Mouse (Mus musculus): ENCODE measurements around the gene Incenp. TPM values are rescaled to one million over a fixed set of nuclear protein-coding genes. Genes with fewer than 3 reads are reported as not detected.

Incenp gene
- polyA plus RNA-seq, 1 experiment from 2014 or later = 23.8 TPM

DNA sequence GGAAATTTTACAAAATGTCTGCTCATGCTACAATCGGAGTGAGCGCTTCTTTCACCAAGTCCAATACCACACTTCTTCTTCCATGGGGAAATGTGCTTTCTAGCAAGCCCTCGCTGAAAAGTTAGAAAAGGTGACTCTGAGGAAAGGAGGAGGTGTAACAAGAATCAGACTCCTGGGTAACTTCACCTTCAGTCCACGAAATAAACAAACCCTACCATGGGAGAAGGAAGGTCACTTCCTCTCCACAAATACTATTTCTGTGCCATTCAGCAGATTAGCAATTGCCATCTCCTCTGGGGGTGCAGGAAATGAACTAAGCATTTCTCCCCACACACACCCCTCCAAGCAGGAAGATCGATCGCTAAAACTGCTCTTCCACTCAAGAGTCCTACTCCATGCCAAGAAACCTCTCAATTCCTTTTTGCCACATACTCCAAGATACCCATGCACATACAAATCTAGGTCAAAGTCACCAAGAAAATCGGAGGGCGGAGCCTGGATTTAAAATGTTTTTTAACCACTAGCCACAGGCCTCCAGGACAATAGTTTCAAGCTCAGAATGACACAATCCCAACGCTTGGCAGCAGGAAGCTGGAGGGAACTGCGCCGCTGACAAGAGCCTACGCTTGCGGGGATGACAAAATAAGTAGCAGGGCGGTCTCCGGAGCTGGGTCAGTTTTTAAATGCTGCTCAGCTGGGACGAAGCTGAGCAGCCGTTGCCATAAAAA, 848 bp downstream of the Incenp start:
- peak; percentile 30 for DNase-seq (ENCODE audit: low spot score)

DNA sequence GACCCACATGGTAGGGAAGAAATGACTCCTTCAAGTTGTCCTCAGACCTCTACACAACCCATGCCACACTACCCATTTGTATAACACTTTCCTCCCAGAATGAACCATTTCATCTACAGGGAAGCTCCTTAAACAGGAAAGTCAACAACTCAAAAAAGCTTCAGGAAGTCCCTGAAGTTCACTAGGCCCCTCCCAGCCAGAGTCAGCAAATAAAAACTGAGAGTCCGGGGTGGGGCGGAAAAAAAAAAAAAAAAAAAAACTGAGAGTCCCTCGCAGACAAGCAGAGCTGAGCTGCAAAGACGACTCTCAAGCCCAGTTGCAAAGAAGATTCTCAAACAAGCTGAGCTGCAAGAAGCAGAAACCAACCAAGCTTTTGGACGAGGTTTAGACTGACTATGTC, 3.3 kb downstream of the Incenp start:
- ATAC-seq (ENCODE audit: low FRiP score, low TSS enrichment) (no peak), DNase-seq (ENCODE audit: low spot score) (no peak)
- no peak for TF ChIP-seq CTCF (IDR thresholded peaks at IDR 0.05; ENCODE audit: low read depth)
- TF ChIP-seq EP300 (optimal IDR thresholded peaks at IDR 0.05) = no peak
- H3K4me2 ChIP-seq (replicated peaks; ENCODE audit: low read depth) = no peak overlapping the region
- no peak overlapping the region for H3K27ac ChIP-seq (replicated peaks)
- H3K4me3 ChIP-seq (ENCODE audit: low read depth, low read length) = no peak overlapping the region
- no peak overlapping the region for H3K9ac ChIP-seq (ENCODE audit: low read length)
- no peaks in the 10 kb centered on the region for H3K9me3 ChIP-seq (ENCODE audit: control insufficient read depth, low read length)
- H3K4me1 ChIP-seq (replicated peaks; ENCODE audit: control insufficient read depth, insufficient read depth) = peaks cover 2% of the 10 kb centered on the region; the same call in 1 of the 2 replicates
- H3K27me3 ChIP-seq (ENCODE audit: control insufficient read depth, insufficient read depth, low read length) = no peaks in the 10 kb centered on the region
- WGBS = 46% methylated on average over 5 of the region's 5 CpGs
- 0 out of 2 replicates have a peak, but pooled peaks cover 9% of the 10 kb centered on the region for H3K36me3 ChIP-seq (ENCODE audit: control insufficient read depth, insufficient read depth, low read length)

More for the DNA sequence above, 848 bp downstream of the Incenp start:
- H3K4me2 ChIP-seq (replicated peaks; ENCODE audit: low read depth) = peak overlapping the region; percentile 87
- 7% methylated on average over 17 of the region's 17 CpGs for WGBS
- peaks cover 2% of the 10 kb centered on the region; the same call in 1 of the 2 replicates for H3K4me1 ChIP-seq (replicated peaks; ENCODE audit: control insufficient read depth, insufficient read depth)
- ATAC-seq (ENCODE audit: low FRiP score, low TSS enrichment) = no peak
- TF ChIP-seq CTCF (IDR thresholded peaks at IDR 0.05; ENCODE audit: low read depth) (no peak), EP300 (optimal IDR thresholded peaks at IDR 0.05) (no peak)
- H3K27ac ChIP-seq (replicated peaks) = peak overlapping the region; percentile 72
- H3K9ac ChIP-seq (ENCODE audit: low read length) = peak overlapping the region; percentile 76
- H3K9me3 ChIP-seq (ENCODE audit: control insufficient read depth, low read length) = no peaks in the 10 kb centered on the region
- H3K36me3 ChIP-seq (ENCODE audit: control insufficient read depth, insufficient read depth, low read length) = 0 out of 2 replicates have a peak, but pooled peaks cover 3% of the 10 kb centered on the region
- H3K27me3 ChIP-seq (ENCODE audit: control insufficient read depth, insufficient read depth, low read length) = no peaks in the 10 kb centered on the region
- peak overlapping the region; percentile 76 for H3K4me3 ChIP-seq (ENCODE audit: low read depth, low read length)

DNA sequence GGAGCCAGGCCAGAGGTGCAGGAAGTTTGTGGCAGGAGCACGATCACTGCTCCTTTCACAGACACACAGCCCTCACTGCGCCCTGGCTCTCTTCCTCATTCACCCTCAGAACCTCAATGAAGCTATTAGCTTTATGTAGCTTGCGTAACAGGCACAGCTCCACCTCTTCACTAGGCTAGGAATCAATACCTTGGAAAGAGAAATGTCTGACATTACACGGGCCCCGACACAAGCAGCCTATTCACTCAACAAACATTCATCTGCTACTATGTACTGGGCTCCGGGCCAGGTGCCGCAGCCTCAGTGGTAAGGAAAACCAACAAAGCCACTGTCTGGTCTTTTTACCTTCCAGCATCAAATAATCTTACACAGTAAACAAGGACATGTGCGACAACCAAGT, 12.6 kb downstream of the Incenp start:
- Histone ChIP-seq H3K27ac (replicated peaks) (no peak overlapping the region), H3K4me3 (ENCODE audit: low read depth, low read length) (no peak overlapping the region), H3K4me2 (replicated peaks; ENCODE audit: low read depth) (no peak overlapping the region), H3K27me3 (ENCODE audit: control insufficient read depth, insufficient read depth, low read length) (no peaks in the 10 kb centered on the region), H3K9me3 (ENCODE audit: control insufficient read depth, low read length) (no peaks in the 10 kb centered on the region), H3K4me1 (replicated peaks; ENCODE audit: control insufficient read depth, insufficient read depth) (no peaks in the 10 kb centered on the region), H3K9ac (ENCODE audit: low read length) (no peak overlapping the region), H3K36me3 (ENCODE audit: control insufficient read depth, insufficient read depth, low read length) (peaks cover 24% of the 10 kb centered on the region)
- ATAC-seq (ENCODE audit: low FRiP score, low TSS enrichment) (no peak), DNase-seq (ENCODE audit: low spot score) (no peak)
- 68% methylated on average over 8 of the region's 8 CpGs for WGBS
- TF ChIP-seq CTCF (IDR thresholded peaks at IDR 0.05; ENCODE audit: low read depth) (no peak), EP300 (optimal IDR thresholded peaks at IDR 0.05) (no peak)

DNA sequence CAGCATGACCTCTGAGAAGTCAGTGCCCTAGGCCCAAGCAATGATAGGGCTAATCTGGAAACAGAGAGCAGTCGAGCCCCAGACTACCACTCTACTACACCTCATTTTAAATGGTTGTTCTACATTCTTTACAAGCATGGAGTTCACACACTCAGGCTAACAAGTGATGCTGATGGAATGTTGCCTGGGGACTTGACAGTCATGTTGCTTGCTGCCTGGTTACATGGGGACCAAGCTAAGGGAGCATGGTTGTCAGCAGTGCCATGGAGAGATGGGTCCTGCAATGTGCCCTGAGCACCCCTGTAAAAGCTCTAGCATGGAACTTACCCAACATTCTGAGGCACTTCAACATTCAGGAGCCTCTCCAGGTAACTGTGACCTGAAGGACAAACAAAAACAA, 13.0 kb downstream of the Incenp start:
- TF ChIP-seq CTCF (IDR thresholded peaks at IDR 0.05; ENCODE audit: low read depth) = no peak
- TF ChIP-seq EP300 (optimal IDR thresholded peaks at IDR 0.05) = no peak
- 79% methylated on average over 1 of the region's 1 CpGs for WGBS
- Histone ChIP-seq H3K4me2 (replicated peaks; ENCODE audit: low read depth) (no peak overlapping the region), H3K4me1 (replicated peaks; ENCODE audit: control insufficient read depth, insufficient read depth) (no peaks in the 10 kb centered on the region), H3K4me3 (ENCODE audit: low read depth, low read length) (no peak overlapping the region), H3K27me3 (ENCODE audit: control insufficient read depth, insufficient read depth, low read length) (no peaks in the 10 kb centered on the region), H3K9me3 (ENCODE audit: control insufficient read depth, low read length) (no peaks in the 10 kb centered on the region), H3K9ac (ENCODE audit: low read length) (no peak overlapping the region), H3K36me3 (ENCODE audit: control insufficient read depth, insufficient read depth, low read length) (peaks cover 25% of the 10 kb centered on the region), H3K27ac (replicated peaks) (no peak overlapping the region)
- DNase-seq (ENCODE audit: low spot score) (no peak), ATAC-seq (ENCODE audit: low FRiP score, low TSS enrichment) (no peak)

DNA sequence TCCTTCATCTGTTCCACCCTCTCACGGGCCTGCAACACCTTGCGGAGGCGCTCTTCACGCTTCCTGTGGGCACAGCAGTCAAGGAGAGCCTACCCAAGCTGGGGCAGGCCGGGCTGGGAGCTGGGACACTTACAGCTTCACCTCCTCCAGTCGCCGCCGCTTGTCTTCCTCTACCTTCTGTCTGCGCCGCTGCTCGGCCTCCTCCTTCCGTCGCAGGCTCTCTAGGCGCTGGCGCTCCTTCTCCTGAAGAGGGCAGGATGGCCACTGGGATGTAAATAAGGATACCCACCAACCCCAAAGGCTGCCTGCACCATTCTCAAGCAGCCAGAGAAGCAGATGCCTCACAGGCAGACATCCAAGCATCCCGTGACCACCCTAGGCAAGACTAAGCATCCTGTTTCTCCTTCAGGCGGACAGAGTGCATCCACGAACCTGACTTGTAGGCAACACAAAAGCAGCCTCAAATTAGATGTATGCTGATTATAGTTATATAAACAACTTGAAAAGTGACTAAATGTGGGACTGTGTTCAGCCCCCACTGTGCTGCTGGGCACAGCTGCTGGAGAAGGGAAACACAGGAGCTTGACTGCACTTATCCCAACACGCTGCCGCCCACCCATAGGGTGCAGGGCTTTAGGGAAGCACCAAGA, 21.0 kb downstream of the Incenp start:
- Histone ChIP-seq H3K27me3 (ENCODE audit: control insufficient read depth, insufficient read depth, low read length) (no peaks in the 10 kb centered on the region), H3K9ac (ENCODE audit: low read length) (no peak overlapping the region), H3K27ac (replicated peaks) (no peak overlapping the region), H3K4me1 (replicated peaks; ENCODE audit: control insufficient read depth, insufficient read depth) (no peaks in the 10 kb centered on the region), H3K36me3 (ENCODE audit: control insufficient read depth, insufficient read depth, low read length) (peaks cover 46% of the 10 kb centered on the region), H3K9me3 (ENCODE audit: control insufficient read depth, low read length) (no peaks in the 10 kb centered on the region), H3K4me3 (ENCODE audit: low read depth, low read length) (no peak overlapping the region), H3K4me2 (replicated peaks; ENCODE audit: low read depth) (no peak overlapping the region)
- 93% methylated on average over 20 of the region's 20 CpGs for WGBS
- TF ChIP-seq EP300 (optimal IDR thresholded peaks at IDR 0.05) = no peak
- TF ChIP-seq CTCF (IDR thresholded peaks at IDR 0.05; ENCODE audit: low read depth) = no peak
- no peak for ATAC-seq (ENCODE audit: low FRiP score, low TSS enrichment)
- DNase-seq (ENCODE audit: low spot score) = no peak

DNA sequence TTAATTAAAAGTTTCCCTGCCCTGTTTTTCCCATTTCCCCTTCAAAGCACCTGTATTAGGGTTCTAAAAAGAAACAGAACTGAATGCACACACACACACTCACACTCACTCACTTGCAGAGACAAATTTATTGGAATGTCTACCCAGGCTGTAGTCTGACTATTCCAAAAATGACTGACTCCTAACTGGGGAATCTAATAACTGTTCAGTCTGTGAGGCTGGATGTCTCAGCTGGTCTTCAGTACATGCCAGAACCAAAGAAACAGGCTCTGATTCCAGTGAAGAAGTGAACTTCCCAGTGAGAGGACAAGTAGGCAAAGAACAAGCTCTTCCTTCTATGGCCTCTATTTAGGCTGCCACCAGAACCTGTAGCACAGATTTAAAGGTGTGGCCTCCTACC, 33.9 kb downstream of the Incenp start:
- Histone ChIP-seq H3K36me3 (ENCODE audit: control insufficient read depth, insufficient read depth, low read length) (no peaks in the 10 kb centered on the region), H3K4me2 (replicated peaks; ENCODE audit: low read depth) (no peak overlapping the region), H3K4me3 (ENCODE audit: low read depth, low read length) (no peak overlapping the region), H3K4me1 (replicated peaks; ENCODE audit: control insufficient read depth, insufficient read depth) (no peaks in the 10 kb centered on the region), H3K27ac (replicated peaks) (no peak overlapping the region), H3K9me3 (ENCODE audit: control insufficient read depth, low read length) (no peaks in the 10 kb centered on the region), H3K9ac (ENCODE audit: low read length) (no peak overlapping the region), H3K27me3 (ENCODE audit: control insufficient read depth, insufficient read depth, low read length) (no peaks in the 10 kb centered on the region)
- TF ChIP-seq CTCF (IDR thresholded peaks at IDR 0.05; ENCODE audit: low read depth) = no peak
- TF ChIP-seq EP300 (optimal IDR thresholded peaks at IDR 0.05) = no peak
- no peak for DNase-seq (ENCODE audit: low spot score)
- no peak for ATAC-seq (ENCODE audit: low FRiP score, low TSS enrichment)
